Mouse (Mus musculus) MEL (cell line): ENCODE data around the gene Taco1. TPM values are rescaled to one million over a fixed set of nuclear protein-coding genes. Genes with fewer than 3 reads are reported as not detected.

Experiments used
- DNase-seq: peaks from one replicate; pipeline ENCODE4 v3.0.0; 2011; ENCODE audit warnings: low read depth, low spot score
- H3K27ac ChIP-seq: 2 replicates; pipeline ENCODE4 v1.5.1; 2012; ENCODE audit warnings: low read depth, mild to moderate bottlenecking, control low read depth, low read length, moderate library complexity; ENCODE audit not compliant: control insufficient read depth
- H3K27me3 ChIP-seq, 2 experiments: fragments of 150-350 bp in 1 of 2; sonication (generic) in 1 of 2; 2 replicates each; pipeline ENCODE4 v1.6.1; 2012; ENCODE audit warnings: low read length in 2 of 2, mild to moderate bottlenecking in 2 of 2, improper control_type of control experiment in 1 of 2, moderate library complexity in 1 of 2; ENCODE audit not compliant: insufficient read depth in 2 of 2, control insufficient read depth in 1 of 2
- H3K36me3 ChIP-seq, 2 experiments: 2 replicates each; pipeline ENCODE4 v1.6.1; 2012 to 2014; ENCODE audit warnings: low read length in 2 of 2, improper control_type of control experiment in 1 of 2, inconsistent platforms in 1 of 2, mild to moderate bottlenecking in 1 of 2; ENCODE audit not compliant: insufficient read depth in 2 of 2, control insufficient read depth in 1 of 2
- H3K4me1 ChIP-seq, 2 experiments: fragments of 150-350 bp in 1 of 2; sonication (generic) in 1 of 2; 2 replicates each; pipeline ENCODE4 v1.6.1; 2012; ENCODE audit warnings: low read length in 2 of 2, improper control_type of control experiment in 1 of 2, mild to moderate bottlenecking in 1 of 2; ENCODE audit not compliant: insufficient read depth in 2 of 2, control insufficient read depth in 1 of 2
- H3K4me3 ChIP-seq, 2 experiments: fragments of 150-350 bp in 1 of 2; sonication (generic) in 1 of 2; 2 replicates each; pipeline ENCODE4 v1.5.1; 2012; ENCODE audit warnings: low read depth in 2 of 2, low read length in 2 of 2, mild to moderate bottlenecking in 2 of 2, moderate library complexity in 2 of 2, control low read depth in 1 of 2, improper control_type of control experiment in 1 of 2; ENCODE audit not compliant: control insufficient read depth in 1 of 2, insufficient read depth in 1 of 2
- H3K79me2 ChIP-seq: 2 replicates; pipeline ENCODE4 v1.6.1; 2012; ENCODE audit warnings: mild to moderate bottlenecking, low read length, moderate library complexity; ENCODE audit not compliant: control insufficient read depth, poor library complexity, insufficient read depth
- H3K9ac ChIP-seq: 2 replicates; pipeline ENCODE4 v1.6.1; 2012; ENCODE audit warnings: low read depth, mild to moderate bottlenecking, control low read depth, low read length, moderate library complexity; ENCODE audit not compliant: control insufficient read depth, poor library complexity, severe bottlenecking
- H3K9me3 ChIP-seq: fragments of 150-350 bp; sonication (generic); replicated peaks from 2 replicates; pipeline ENCODE4 v1.6.1; 2012; ENCODE audit warnings: mild to moderate bottlenecking, low read length, improper control_type of control experiment, moderate library complexity; ENCODE audit not compliant: insufficient read depth
- CHD1 ChIP-seq: IDR thresholded peaks from 2 replicates; pipeline ENCODE4 v1.6.1; 2012; ENCODE audit warnings: low read depth, mild to moderate bottlenecking, inconsistent platforms, low read length, improper control_type of control experiment
- CHD2 ChIP-seq: IDR thresholded peaks from 2 replicates; pipeline ENCODE4 v1.6.1; 2011; ENCODE audit warnings: low read length, improper control_type of control experiment
- ELF1 ChIP-seq: IDR thresholded peaks from 2 replicates; pipeline ENCODE4 v1.6.1; 2014; ENCODE audit warnings: low read depth, mild to moderate bottlenecking, inconsistent platforms, low read length, improper control_type of control experiment, moderate library complexity
- GATA1 ChIP-seq: IDR thresholded peaks from 2 replicates; pipeline ENCODE4 v1.6.1; 2011; ENCODE audit warnings: low read depth, low read length, improper control_type of control experiment
- HCFC1 ChIP-seq: IDR thresholded peaks from 2 replicates; pipeline ENCODE4 v1.6.1; 2012; ENCODE audit warnings: low read depth, mild to moderate bottlenecking, inconsistent platforms, low read length, improper control_type of control experiment, moderate library complexity
- MAFK ChIP-seq: IDR thresholded peaks from 2 replicates; pipeline ENCODE4 v1.6.1; 2011; ENCODE audit warnings: low read depth, mild to moderate bottlenecking, low read length, improper control_type of control experiment, borderline replicate concordance
- MAX ChIP-seq: IDR thresholded peaks from 2 replicates; pipeline ENCODE4 v1.6.1; 2011; ENCODE audit warnings: low read length, improper control_type of control experiment
- MXI1 ChIP-seq: IDR thresholded peaks from 2 replicates; pipeline ENCODE4 v1.6.1; 2011; ENCODE audit warnings: mild to moderate bottlenecking, low read depth, low read length, improper control_type of control experiment
- MYB ChIP-seq: IDR thresholded peaks from 2 replicates; pipeline ENCODE4 v1.6.1; 2011; ENCODE audit warnings: mild to moderate bottlenecking, low read depth, low read length, improper control_type of control experiment
- MYC ChIP-seq: IDR thresholded peaks from 2 replicates; pipeline ENCODE4 v1.6.1; 2011; ENCODE audit warnings: low read depth, mild to moderate bottlenecking, low read length, improper control_type of control experiment, moderate library complexity
- NELFE ChIP-seq: IDR thresholded peaks from 2 replicates; pipeline ENCODE4 v1.6.1; 2011; ENCODE audit warnings: low read depth, low read length, improper control_type of control experiment
- NRF1 ChIP-seq: IDR thresholded peaks from 2 replicates; pipeline ENCODE4 v1.6.1; 2014; ENCODE audit warnings: low read depth, mild to moderate bottlenecking, inconsistent platforms, low read length, improper control_type of control experiment, moderate library complexity; ENCODE audit not compliant: poor library complexity, insufficient read depth, severe bottlenecking
- POLR2A ChIP-seq, 2 experiments: IDR thresholded peaks; 2 replicates each; pipeline ENCODE4 v1.6.1; 2011 to 2012; ENCODE audit warnings: low read length in 2 of 2, mild to moderate bottlenecking in 2 of 2, control low read depth in 1 of 2, improper control_type of control experiment in 1 of 2, low read depth in 1 of 2, moderate library complexity in 1 of 2; ENCODE audit not compliant: control insufficient read depth in 1 of 2, insufficient read depth in 1 of 2, poor library complexity in 1 of 2
- POLR2AphosphoS2 ChIP-seq: IDR thresholded peaks from 2 replicates; pipeline ENCODE4 v1.6.1; 2011; ENCODE audit warnings: low read length, improper control_type of control experiment
- SIN3A ChIP-seq: IDR thresholded peaks from 2 replicates; pipeline ENCODE4 v1.6.1; 2012; ENCODE audit warnings: low read length, improper control_type of control experiment, inconsistent platforms
- SMC3 ChIP-seq: IDR thresholded peaks from 2 replicates; pipeline ENCODE4 v1.6.1; 2011; ENCODE audit warnings: low read depth, low read length, improper control_type of control experiment
- TBP ChIP-seq: IDR thresholded peaks from 2 replicates; pipeline ENCODE4 v1.8.0; 2011; ENCODE audit warnings: low read depth, low read length, improper control_type of control experiment
- TCF12 ChIP-seq: IDR thresholded peaks from 2 replicates; pipeline ENCODE4 v1.6.1; 2014; ENCODE audit warnings: low read depth, mild to moderate bottlenecking, inconsistent platforms, low read length, improper control_type of control experiment, moderate library complexity
- UBTF ChIP-seq: IDR thresholded peaks from 2 replicates; pipeline ENCODE4 v1.6.1; 2012; ENCODE audit warnings: low read depth, mild to moderate bottlenecking, inconsistent platforms, low read length, improper control_type of control experiment, moderate library complexity, borderline replicate concordance; ENCODE audit not compliant: insufficient read depth
- USF1 ChIP-seq: IDR thresholded peaks from 2 replicates; pipeline ENCODE4 v1.6.1; 2014; ENCODE audit warnings: low read depth, mild to moderate bottlenecking, inconsistent platforms, low read length, improper control_type of control experiment, moderate library complexity
- ZKSCAN1 ChIP-seq: IDR thresholded peaks from 2 replicates; pipeline ENCODE4 v1.6.1; 2012; ENCODE audit warnings: low read depth, mild to moderate bottlenecking, inconsistent platforms, low read length, improper control_type of control experiment, moderate library complexity
- ZMIZ1 ChIP-seq: IDR thresholded peaks from 2 replicates; pipeline ENCODE4 v1.6.1; 2012; ENCODE audit warnings: low read depth, mild to moderate bottlenecking, inconsistent platforms, low read length, improper control_type of control experiment, moderate library complexity
- polyA plus RNA-seq, 2 experiments: library from polyadenylated mRNA; stranded (reverse) in 1 of 2; unstranded in 1 of 2; fragments of >175 nt in 1 of 2; fragments of >200 nt in 1 of 2; gene quantifications; 2 replicates each; pipeline versions ENCODE4 v1.2.1 to v1.2.4; 2012; ENCODE audit warnings: low replicate concordance in 2 of 2, low read depth in 1 of 2; ENCODE audit not compliant: insufficient read length in 2 of 2, insufficient read depth in 1 of 2, missing spikeins in 1 of 2
- total RNA-seq: library from RNA; depleted of rRNA; stranded (reverse); fragments of 300-350 nt; gene quantifications from 2 replicates; pipeline ENCODE4 v1.2.3, GENCODE M21; 2012

Taco1 gene
- total and polyA plus RNA-seq, 3 experiments, result 33.1 to 33.3 TPM; not detected in 1

DNA sequence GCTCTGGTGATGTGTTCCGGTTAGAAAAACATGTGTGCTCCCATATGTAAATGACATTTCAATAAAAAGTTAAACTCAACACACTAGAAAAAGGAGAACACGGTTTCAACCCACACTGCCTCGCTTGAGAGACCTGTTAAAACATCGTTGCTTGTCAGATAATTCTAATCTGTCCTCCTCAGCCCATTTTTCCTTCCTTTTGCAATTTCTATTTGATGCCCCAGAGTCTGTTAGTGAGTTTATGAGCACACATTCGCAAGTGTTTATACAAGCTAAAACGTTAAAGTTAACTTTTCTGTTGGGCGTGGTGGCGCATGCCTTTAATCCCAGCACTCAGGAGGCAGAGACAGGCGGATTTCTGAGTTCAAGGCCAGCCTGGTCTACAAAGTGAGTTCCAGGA lies 30.9 kb upstream of the Taco1 start (continued):
- TF ChIP-seq HCFC1 (peak; percentile 53), ELF1 (peak; percentile 39)
- TF ChIP-seq, all 39 proteins: peak for 24

DNA sequence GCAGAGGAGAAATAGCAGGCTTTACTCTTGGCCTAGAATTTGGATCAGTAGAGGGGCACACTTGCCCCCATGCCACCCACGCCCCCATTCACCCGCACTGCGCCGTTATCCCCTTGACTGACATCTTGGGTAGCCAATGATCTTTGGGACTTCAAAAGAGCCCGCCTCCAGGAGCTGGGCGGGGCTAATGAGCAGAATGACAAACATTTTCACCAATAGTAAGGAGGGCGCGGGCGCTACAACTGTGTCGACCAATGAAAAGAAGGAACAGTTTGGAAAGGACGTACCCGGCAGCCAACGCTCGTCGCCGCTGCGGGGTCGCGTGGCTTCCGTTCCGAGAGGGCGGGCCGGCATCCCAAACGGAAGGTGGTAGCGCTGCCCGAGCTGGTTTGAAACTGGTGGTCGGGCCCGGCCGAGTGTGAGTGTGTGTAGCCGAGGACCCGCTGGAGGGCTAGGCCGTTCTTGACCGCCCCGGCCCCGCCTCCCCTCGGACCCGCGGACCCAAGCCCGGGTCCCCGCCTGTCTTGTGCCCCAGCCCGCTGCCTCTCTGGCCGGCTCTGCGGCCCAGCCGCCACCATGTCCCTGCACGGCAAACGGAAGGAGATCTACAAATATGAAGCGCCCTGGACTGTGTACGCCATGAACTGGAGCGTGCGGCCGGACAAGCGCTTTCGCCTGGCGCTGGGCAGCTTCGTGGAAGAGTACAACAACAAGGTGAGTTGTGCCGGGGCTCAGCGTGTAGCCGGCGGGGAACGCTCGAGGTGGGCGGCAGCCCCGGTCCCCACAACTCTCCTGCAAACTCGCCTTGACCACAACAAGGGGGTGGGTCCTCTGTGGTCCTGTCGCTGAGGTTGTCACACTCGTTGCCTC lies 29.1 kb upstream of the Taco1 start, which contains the start of gene Dcaf7:
Gene Dcaf7, plus strand, starts transcription at position 325 of the 870 bp plus-strand sequence.
- H3K36me3 ChIP-seq, result peaks cover under 1 to 47% of the 10 kb centered on the region in 2 experiments; a peak in 3 of 4 replicates
- peaks cover 20 to 41% of the 10 kb centered on the region in 2 experiments for H3K4me1 ChIP-seq
- H3K9me3 ChIP-seq, result no peaks in the 10 kb centered on the region
- H3K27ac ChIP-seq, result peak within 1 kb of the TSS; percentile 89
- peak within 1 kb of the TSS; percentile 81 to 98 for H3K4me3 ChIP-seq
- TF ChIP-seq SIN3A (peak; percentile 86), ZMIZ1 (peak; percentile 94), SMC3 (no peak), ZKSCAN1 (no peak), USF1 (peak; percentile 93), ELF1 (peak; percentile 78), NRF1 (no peak), MAFK (no peak), CHD2 (peak; percentile 92), POLR2AphosphoS2 (peak; percentile 76; the same call in 1 of the 2 replicates), MAX (peak; percentile 6; the same call in 1 of the 2 replicates), TCF12 (peak; percentile 40; the same call in 1 of the 2 replicates), UBTF (no peak), GATA1 (no peak), HCFC1 (peak; percentile 88), CHD1 (no peak), NELFE (peak; percentile 88), MYC (peak; percentile 43; the same call in 1 of the 2 replicates), MYB (no peak), MXI1 (peak; percentile 84), POLR2A (IDR thresholded peaks at IDR 0.05; ENCODE audit: control insufficient read depth in 1 of 2, insufficient read depth in 1 of 2, low read depth in 1 of 2, low read length in 2 of 2, poor library complexity in 1 of 2) (peak; percentile 72), TBP (peak; percentile 72)
- TF ChIP-seq, all 39 proteins: peak for 14
- no peaks in the 10 kb centered on the region for H3K27me3 ChIP-seq
- H3K79me2 ChIP-seq, result peaks cover 49% of the 10 kb centered on the region
- H3K9ac ChIP-seq, result peak within 1 kb of the TSS; percentile 91
- DNase-seq, result peak; percentile 99
